Mouse (Mus musculus) embryonic facial prominence, embryonic 13.5 days (tissue): ENCODE results near the gene Sez6l. TPM values are rescaled to one million over a fixed set of nuclear protein-coding genes. Genes with fewer than 3 reads are reported as not detected.

Experiments used
- ATAC-seq: fragments of 200-750 bp; cut with Nextera tagmentation; 2 replicates; pipeline ENCODE4 v1.8.0; 2017; ENCODE audit warnings: low read depth; ENCODE audit not compliant: insufficient number of reproducible peaks, insufficient read depth, low FRiP score, low TSS enrichment
- H3K27ac ChIP-seq: fragments of 300-500 bp; sonication (generic); 2 replicates; pipeline ENCODE4 v1.5.1; 2015; ENCODE audit warnings: moderate library complexity, mild to moderate bottlenecking, inconsistent platforms
- H3K27me3 ChIP-seq: fragments of 300-500 bp; sonication (generic); 2 replicates; pipeline ENCODE4 v1.6.1; 2015; ENCODE audit warnings: mild to moderate bottlenecking, inconsistent platforms
- H3K36me3 ChIP-seq: fragments of 300-500 bp; sonication (generic); 2 replicates; pipeline ENCODE4 v1.6.1; 2015; ENCODE audit warnings: mild to moderate bottlenecking, inconsistent platforms
- H3K4me1 ChIP-seq: fragments of 300-500 bp; sonication (generic); 2 replicates; pipeline ENCODE4 v1.6.1; 2015; ENCODE audit warnings: inconsistent platforms
- H3K4me2 ChIP-seq: fragments of 300-500 bp; sonication (generic); 2 replicates; pipeline ENCODE4 v1.6.1; 2015; ENCODE audit warnings: moderate library complexity, mild to moderate bottlenecking, inconsistent platforms
- H3K4me3 ChIP-seq: fragments of 300-500 bp; sonication (generic); 2 replicates; pipeline ENCODE4 v1.5.1; 2015; ENCODE audit warnings: mild to moderate bottlenecking, inconsistent platforms
- H3K9ac ChIP-seq: fragments of 300-500 bp; sonication (generic); 2 replicates; pipeline ENCODE4 v1.6.1; 2015; ENCODE audit warnings: mild to moderate bottlenecking, inconsistent platforms
- H3K9me3 ChIP-seq: fragments of 300-500 bp; sonication (generic); 2 replicates; pipeline ENCODE4 v1.6.1; 2016; ENCODE audit warnings: inconsistent platforms
- WGBS: fragments of 180-500 bp; shearing (Covaris S2); methylation state at CpG from one replicate; pipeline ENCODE4 v1.1.7; 2015; ENCODE audit warnings: mixed read lengths; 5-methylcytosine and 5-hydroxymethylcytosine counted together
- polyA plus RNA-seq: library from polyadenylated mRNA; unstranded; fragments of >200 nt; fragmentation: Nextera tagmentation; extraction: Ambion mirVana; gene quantifications from 2 replicates; pipeline ENCODE4 v1.2.1, GENCODE M21; 2015

Sez6l gene
- polyA plus RNA-seq, 1 experiment from 2014 or later = 2.0 TPM

GRCm38 (mm10) chr5:112516527-112516926 lies 60.5 kb downstream of the Sez6l start:
- Histone ChIP-seq H3K4me1 (peaks cover 10% of the 10 kb centered on the region), H3K4me2 (no peak overlapping the region), H3K9me3 (no peaks in the 10 kb centered on the region), H3K27ac (no peak overlapping the region), H3K27me3 (peaks cover 4% of the 10 kb centered on the region; the same call in 1 of the 2 replicates), H3K4me3 (no peak overlapping the region), H3K9ac (no peak overlapping the region), H3K36me3 (no peaks in the 10 kb centered on the region)
- ATAC-seq = no peak
- 95% methylated on average over 3 of the region's 3 CpGs for WGBS

GRCm38 (mm10) chr5:112510351-112510750 lies 66.6 kb downstream of the Sez6l start:
- Histone ChIP-seq H3K9ac (no peak overlapping the region), H3K4me2 (no peak overlapping the region), H3K4me3 (no peak overlapping the region), H3K27ac (no peak overlapping the region), H3K4me1 (no peaks in the 10 kb centered on the region), H3K36me3 (no peaks in the 10 kb centered on the region), H3K27me3 (no peaks in the 10 kb centered on the region), H3K9me3 (no peaks in the 10 kb centered on the region)
- WGBS = 85% methylated on average over 8 of the region's 8 CpGs
- no peak for ATAC-seq

- H3K9me3 ChIP-seq = no peaks in the 10 kb centered on the region
- H3K36me3 ChIP-seq = no peaks in the 10 kb centered on the region
- no peak overlapping the region for H3K4me2 ChIP-seq
- 61% methylated on average over 5 of the region's 5 CpGs for WGBS
- H3K4me3 ChIP-seq = no peak overlapping the region
- H3K27me3 ChIP-seq = no peaks in the 10 kb centered on the region
- H3K9ac ChIP-seq = no peak overlapping the region
- H3K27ac ChIP-seq = no peak overlapping the region
- no peaks in the 10 kb centered on the region for H3K4me1 ChIP-seq
- ATAC-seq = no peak
These were observed 67.1 kb downstream of the Sez6l start for GRCm38 (mm10) chr5:112509916-112510315.

- Histone ChIP-seq H3K4me2 (no peak overlapping the region), H3K27me3 (no peaks in the 10 kb centered on the region; the same call in 1 of the 2 replicates), H3K36me3 (no peaks in the 10 kb centered on the region), H3K9me3 (no peaks in the 10 kb centered on the region), H3K27ac (no peak overlapping the region), H3K9ac (no peak overlapping the region), H3K4me1 (peaks cover 8% of the 10 kb centered on the region; the same call in 1 of the 2 replicates), H3K4me3 (no peak overlapping the region)
- no peak for ATAC-seq
- WGBS = 64% methylated on average over 4 of the region's 4 CpGs
These were observed 71.4 kb downstream of the Sez6l start for GRCm38 (mm10) chr5:112505595-112505994.

GRCm38 (mm10) chr5:112501384-112501783 lies 75.6 kb downstream of the Sez6l start:
- no peak overlapping the region for H3K4me3 ChIP-seq
- H3K36me3 ChIP-seq = no peaks in the 10 kb centered on the region
- no peak overlapping the region for H3K4me2 ChIP-seq
- ATAC-seq = no peak
- peaks cover 5% of the 10 kb centered on the region; the same call in 1 of the 2 replicates for H3K27me3 ChIP-seq
- H3K4me1 ChIP-seq = peaks cover 8% of the 10 kb centered on the region; the same call in 1 of the 2 replicates
- no peak overlapping the region for H3K9ac ChIP-seq
- 26% methylated on average over 2 of the region's 2 CpGs for WGBS
- H3K9me3 ChIP-seq = no peaks in the 10 kb centered on the region
- H3K27ac ChIP-seq = no peak overlapping the region

GRCm38 (mm10) chr5:112499918-112500682 lies 76.9 kb downstream of the Sez6l start:
- ATAC-seq = no peak
- no peaks in the 10 kb centered on the region for H3K36me3 ChIP-seq
- no peak overlapping the region for H3K9ac ChIP-seq
- no peak overlapping the region for H3K27ac ChIP-seq
- H3K4me3 ChIP-seq = no peak overlapping the region
- peaks cover 8% of the 10 kb centered on the region; the same call in 1 of the 2 replicates for H3K4me1 ChIP-seq
- peaks cover 5% of the 10 kb centered on the region; the same call in 1 of the 2 replicates for H3K27me3 ChIP-seq
- no peaks in the 10 kb centered on the region for H3K9me3 ChIP-seq
- no peak overlapping the region for H3K4me2 ChIP-seq
- 45% methylated on average over 8 of the region's 8 CpGs for WGBS

GRCm38 (mm10) chr5:112498921-112499917 lies 77.8 kb downstream of the Sez6l start:
- no peak overlapping the region for H3K4me2 ChIP-seq
- ATAC-seq = no peak
- H3K4me1 ChIP-seq = peaks cover 8% of the 10 kb centered on the region; the same call in 1 of the 2 replicates
- H3K27me3 ChIP-seq = peaks cover 5% of the 10 kb centered on the region; the same call in 1 of the 2 replicates
- WGBS = 71% methylated on average over 13 of the region's 13 CpGs
- no peak overlapping the region for H3K9ac ChIP-seq
- no peaks in the 10 kb centered on the region for H3K9me3 ChIP-seq
- H3K27ac ChIP-seq = no peak overlapping the region
- no peak overlapping the region for H3K4me3 ChIP-seq
- H3K36me3 ChIP-seq = no peaks in the 10 kb centered on the region

GRCm38 (mm10) chr5:112496753-112497369 lies 80.1 kb downstream of the Sez6l start:
- 86% methylated on average over 7 of the region's 7 CpGs for WGBS
- H3K9ac ChIP-seq = 0 out of 2 replicates have a peak overlapping the region, but pooled peaks have one; percentile 11

GRCm38 (mm10) chr5:112493492-112493891 lies 83.5 kb downstream of the Sez6l start:
- Histone ChIP-seq H3K4me3 (no peak overlapping the region), H3K4me1 (peaks cover 5% of the 10 kb centered on the region), H3K4me2 (peak overlapping the region; percentile 22), H3K27ac (no peak overlapping the region), H3K9me3 (no peaks in the 10 kb centered on the region), H3K27me3 (peaks cover 5% of the 10 kb centered on the region; the same call in 1 of the 2 replicates), H3K9ac (no peak overlapping the region), H3K36me3 (no peaks in the 10 kb centered on the region)
- WGBS = 35% methylated on average over 11 of the region's 11 CpGs
- ATAC-seq = no peak

More at GRCm38 (mm10) chr5:112496753-112497369, 80.1 kb downstream of the Sez6l start:
- Histone ChIP-seq H3K27ac (no peak overlapping the region), H3K4me2 (no peak overlapping the region), H3K27me3 (peaks cover 5% of the 10 kb centered on the region; the same call in 1 of the 2 replicates), H3K4me1 (peaks cover 13% of the 10 kb centered on the region), H3K36me3 (no peaks in the 10 kb centered on the region), H3K9me3 (no peaks in the 10 kb centered on the region), H3K4me3 (no peak overlapping the region)
- no peak for ATAC-seq

GRCm38 (mm10) chr5:112491489-112491888 lies 85.5 kb downstream of the Sez6l start:
- Histone ChIP-seq H3K9me3 (no peaks in the 10 kb centered on the region), H3K4me1 (peaks cover 5% of the 10 kb centered on the region), H3K9ac (no peak overlapping the region), H3K4me2 (no peak overlapping the region), H3K4me3 (no peak overlapping the region), H3K36me3 (no peaks in the 10 kb centered on the region), H3K27ac (no peak overlapping the region), H3K27me3 (peaks cover 13% of the 10 kb centered on the region; the same call in 1 of the 2 replicates)
- WGBS = 54% methylated on average over 11 of the region's 11 CpGs
- ATAC-seq = no peak
